Mouse (Mus musculus) lung, postnatal 25 days (tissue): ENCODE data around the gene Frmd5.
A peak's percentile ranks its signal among the peaks of the same experiment; 100 is the strongest.

ENCODE experiments used
- DNase-seq: peaks from one replicate; pipeline ENCODE4 v3.0.0; 2022; ENCODE audit warnings: low spot score

Frmd5 gene

DNA sequence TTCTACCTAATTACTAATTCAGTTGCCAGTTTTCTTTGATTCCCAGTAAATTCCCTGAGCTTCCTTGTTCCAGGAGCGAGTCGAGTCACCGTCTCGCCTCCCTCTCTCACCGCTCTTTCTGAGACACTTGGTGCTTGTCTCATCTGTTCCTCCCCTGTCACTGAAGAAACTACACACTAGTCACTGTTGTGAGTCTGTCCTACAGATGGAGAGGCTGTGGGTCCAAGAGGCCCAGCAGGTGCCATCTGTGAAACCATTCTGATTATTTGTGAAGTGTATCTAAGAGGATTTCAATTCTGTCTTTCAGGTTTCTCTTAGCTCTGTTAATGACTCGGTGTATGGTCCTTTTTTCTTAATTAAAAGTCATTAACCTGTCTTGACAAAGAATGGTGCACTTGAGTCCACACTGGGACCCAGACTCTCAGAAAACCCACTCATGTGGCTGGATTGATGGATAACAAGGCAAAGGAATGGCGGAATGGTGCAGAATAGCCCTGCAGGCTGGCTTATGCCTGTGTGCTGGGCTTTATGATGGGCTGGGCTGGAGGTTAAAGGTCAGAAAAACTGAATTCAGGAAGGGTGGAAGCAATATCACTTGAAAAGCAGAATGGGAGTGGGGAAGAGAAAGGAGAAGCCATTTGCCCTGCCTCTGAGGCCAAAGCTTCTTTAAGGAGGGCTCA, 186.2 kb downstream of the Frmd5 start:
- no peak for DNase-seq

GRCm38 (mm10) chr2:121615199-121615559, 191.7 kb downstream of the Frmd5 start:
- no peak for DNase-seq

- DNase-seq, result no peak
Observed at GRCm38 (mm10) chr2:121614483-121615198, 192.2 kb downstream of the Frmd5 start.

DNA sequence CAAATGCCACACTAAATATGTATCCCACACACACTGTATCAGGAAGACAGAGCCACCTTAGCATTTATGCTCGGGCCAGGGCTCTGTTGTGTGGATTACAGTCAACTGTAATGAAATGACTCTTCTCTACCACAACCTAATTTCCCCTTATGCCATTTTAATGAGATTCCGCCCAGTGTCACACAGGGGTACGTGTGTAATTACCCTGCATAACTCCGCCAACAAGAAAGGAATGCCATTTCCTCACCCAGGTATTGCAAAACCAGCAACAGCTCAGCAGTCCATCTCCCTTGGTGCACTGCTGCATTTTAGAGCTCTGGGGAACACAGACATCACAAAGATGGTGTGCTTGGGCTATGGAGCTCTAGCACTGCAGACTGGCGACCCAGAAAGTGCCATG, 194.8 kb downstream of the Frmd5 start:
- peak; percentile 14 for DNase-seq

GRCm38 (mm10) chr2:121610008-121610884, 196.6 kb downstream of the Frmd5 start:
- no peak for DNase-seq

GRCm38 (mm10) chr2:121609141-121609724, 197.7 kb downstream of the Frmd5 start:
- no peak for DNase-seq

- DNase-seq, result no peak
Observed at GRCm38 (mm10) chr2:121602397-121602796, 204.5 kb downstream of the Frmd5 start.

DNA sequence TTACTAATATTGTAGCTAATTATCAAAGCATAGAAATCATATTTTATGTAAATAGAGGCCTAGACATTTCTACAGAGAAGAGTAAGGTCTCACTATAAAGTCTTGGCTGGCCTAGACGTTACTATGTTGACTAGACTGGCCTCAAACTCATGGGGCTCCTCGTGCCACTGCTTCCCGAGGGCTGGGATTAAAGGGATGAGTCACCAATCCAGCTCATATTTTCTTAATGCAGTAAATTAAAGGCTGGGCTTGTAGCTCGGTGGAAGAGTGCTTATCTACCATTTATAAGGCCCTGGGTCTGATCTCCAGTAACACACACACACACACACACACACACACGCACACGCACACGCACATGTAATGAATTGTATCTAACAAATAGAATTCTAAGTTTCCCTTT, 205.3 kb downstream of the Frmd5 start:
- DNase-seq, result no peak

DNA sequence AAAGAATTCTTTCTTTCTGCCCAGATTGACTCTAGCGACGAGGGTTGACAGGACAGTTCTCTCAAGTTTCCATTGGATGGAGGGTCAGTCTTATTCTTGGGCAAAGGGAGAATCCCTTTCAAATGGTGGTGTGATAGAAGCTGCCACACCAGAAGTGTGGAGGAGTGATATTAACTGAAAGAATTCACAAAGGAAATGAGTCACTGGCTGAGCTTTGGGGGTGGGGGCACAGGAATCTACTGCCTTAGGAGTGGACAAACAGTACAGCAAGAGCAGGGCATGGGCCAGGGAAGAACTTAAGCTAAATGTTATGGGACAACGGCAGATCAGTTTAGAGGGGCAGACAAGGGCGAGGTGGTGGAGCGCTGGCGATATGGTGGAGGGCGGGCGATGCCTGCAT, 206.2 kb downstream of the Frmd5 start:
- no peak for DNase-seq

DNA sequence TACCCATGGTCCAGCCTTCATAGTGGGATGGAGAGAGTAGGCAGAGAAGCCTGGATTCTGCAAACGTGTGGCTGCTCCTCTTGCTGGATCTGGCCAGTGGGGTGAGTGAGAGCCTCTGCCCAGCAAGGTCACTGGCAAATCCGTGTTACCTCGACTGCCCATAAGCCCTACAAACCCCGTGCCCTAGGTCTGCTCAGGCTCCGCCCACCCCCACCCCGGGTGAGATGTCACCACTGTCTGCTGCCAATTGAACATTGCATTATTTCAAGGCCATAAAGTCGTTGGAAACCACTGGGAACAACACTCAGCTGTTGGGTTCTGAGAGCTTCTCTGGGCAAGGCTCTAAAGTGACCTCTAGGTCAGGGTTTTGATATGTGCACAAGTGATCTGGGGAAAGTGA, 208.6 kb downstream of the Frmd5 start:
- no peak for DNase-seq

DNA sequence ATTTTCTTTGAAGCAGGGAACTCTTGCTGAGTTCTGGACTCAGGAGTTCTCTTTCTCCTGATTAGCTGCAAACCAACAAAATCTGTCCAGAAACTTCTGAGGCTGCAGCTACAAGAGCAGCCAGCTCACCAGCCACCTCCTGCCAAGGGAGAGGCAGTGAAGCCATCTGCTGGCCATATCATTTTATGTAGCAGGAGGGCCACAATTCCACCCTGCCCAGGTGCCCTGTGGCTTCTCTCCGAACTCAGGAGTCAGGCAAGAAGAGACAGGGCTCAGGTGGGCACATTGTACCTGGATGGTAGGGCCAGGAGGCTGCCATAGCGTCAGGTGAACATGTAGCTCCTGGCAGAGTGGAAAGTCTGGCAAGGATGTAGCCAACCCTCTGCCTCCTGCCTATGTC, 210.3 kb downstream of the Frmd5 start:
- no peak for DNase-seq

- peak; percentile 43 for DNase-seq
Observed at GRCm38 (mm10) chr2:121594660-121595291, 212.1 kb downstream of the Frmd5 start.

DNA sequence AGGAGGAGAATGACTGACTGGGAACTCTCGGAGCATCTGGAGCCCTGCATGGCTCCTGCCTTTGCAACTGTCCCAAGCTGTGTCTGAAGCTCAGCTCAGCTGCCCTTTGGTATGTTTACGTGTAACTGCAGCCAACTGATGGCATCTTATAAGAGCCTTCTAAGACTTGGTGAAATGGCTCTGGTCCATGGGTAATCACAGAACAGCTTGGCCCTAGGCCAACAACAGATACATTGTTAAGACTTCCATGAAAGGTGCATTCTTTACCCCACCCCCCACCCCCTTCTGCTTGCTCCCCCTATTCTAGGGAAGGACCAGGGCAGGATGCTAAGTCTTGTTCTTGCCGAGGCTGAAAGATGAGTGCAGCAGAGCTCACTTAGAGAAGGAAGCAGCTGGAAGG, 212.8 kb downstream of the Frmd5 start:
- DNase-seq, result no peak

DNA sequence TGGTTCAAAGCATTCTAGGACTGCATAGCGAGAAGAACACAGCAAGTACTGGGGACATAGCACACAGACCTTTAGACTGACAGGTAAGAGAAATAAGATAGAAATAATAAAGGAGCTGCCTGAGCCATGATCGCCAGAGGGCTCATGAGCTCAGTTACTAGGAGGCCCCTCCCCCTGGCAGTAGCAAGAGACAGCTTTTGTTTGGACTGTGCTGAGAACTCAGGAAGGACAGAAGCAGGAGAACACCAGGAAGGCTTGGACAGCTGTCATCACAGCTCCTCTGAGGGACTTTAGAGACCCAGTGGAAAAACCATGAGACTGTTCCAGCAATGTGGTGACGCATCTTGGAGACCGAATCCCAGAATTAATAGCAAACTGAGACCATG, 218.6 kb downstream of the Frmd5 start:
- DNase-seq, result peak; percentile 29

DNA sequence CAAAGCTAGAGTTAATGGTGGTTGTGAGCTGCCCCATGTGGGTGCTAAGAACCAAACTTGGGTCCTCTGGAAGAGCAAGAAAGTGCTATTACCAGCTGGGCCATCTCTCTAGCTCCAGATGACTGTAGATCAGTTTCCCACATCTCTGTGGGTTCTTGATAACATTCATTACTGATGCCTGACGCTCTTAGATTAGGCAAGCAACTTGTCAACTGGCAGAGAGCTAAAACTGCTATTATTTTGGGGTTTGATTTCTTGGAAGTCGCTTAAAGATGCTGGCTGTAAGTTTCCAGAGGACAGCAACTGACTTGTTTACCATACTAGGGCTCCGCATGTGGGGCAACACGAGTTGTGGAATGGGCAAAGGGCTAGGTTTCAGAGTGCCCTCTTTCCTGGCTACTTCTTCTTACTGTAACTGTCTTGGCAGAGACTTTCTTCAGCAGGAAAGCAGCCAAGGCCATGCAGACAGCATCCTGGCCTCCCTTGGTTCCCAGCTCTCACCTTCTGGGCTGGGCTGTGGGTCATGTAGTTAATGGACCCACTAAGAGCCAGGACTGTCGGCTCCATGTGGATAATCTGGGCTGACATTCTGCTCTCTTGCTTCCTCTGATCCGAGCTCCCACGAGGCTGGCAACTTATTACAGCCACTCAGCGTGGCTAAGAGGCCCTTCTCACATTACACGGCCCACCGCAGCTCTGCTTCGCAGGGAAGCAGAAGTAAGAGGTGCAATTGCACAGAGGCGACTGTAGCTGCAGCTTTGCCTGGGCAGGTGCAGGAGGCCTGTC, 219.2 kb downstream of the Frmd5 start:
- DNase-seq, result no peak

DNA sequence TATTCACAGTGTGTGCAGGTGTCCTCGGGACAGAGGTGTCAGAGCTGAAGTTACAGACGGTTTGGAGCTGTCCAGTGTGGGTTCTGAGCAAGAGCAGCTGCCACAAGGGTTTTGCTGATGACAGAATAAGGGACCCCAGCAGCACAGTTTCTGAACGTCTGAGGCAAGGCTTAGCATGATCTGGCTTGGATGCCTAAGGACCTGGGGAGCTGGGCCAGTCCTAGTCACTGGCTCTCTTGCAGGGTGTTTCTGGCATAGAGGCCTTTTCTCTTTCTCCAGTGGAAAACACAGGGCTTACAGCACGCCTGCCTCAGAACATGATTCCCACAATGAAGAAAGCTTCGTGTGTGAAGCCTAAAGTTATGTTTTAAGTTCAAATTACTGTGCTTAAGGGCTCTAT, 222.2 kb downstream of the Frmd5 start:
- no peak for DNase-seq

GRCm38 (mm10) chr2:121583468-121584116, 223.3 kb downstream of the Frmd5 start:
- peak; percentile 31 for DNase-seq

DNA sequence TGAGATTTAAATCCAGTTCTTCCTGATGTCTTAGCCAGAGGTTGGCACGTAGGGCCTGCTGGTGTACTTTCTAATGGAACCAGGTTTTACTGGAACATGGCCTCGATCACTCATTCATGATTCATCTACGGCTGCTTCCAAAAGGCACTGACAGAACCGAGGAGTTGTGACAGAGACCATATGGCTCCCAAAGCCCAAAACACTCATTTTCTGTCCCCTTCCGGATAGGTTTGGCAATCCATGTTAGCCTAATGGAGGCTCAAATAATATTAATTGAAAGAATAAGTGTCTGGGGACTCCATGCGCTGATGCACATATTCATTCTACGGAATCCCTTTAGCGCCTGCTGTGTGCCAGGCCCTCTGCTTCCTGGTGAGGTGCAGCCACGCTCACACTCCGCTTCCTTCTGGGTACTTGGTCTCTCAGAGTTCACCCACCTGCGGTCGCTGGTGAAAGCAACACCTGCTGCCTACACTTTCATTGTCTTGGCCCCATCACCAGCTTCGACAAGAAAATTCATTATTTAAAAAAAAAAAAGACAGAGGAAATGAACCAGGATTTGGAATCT, 224.0 kb downstream of the Frmd5 start:
- DNase-seq, result no peak

DNA sequence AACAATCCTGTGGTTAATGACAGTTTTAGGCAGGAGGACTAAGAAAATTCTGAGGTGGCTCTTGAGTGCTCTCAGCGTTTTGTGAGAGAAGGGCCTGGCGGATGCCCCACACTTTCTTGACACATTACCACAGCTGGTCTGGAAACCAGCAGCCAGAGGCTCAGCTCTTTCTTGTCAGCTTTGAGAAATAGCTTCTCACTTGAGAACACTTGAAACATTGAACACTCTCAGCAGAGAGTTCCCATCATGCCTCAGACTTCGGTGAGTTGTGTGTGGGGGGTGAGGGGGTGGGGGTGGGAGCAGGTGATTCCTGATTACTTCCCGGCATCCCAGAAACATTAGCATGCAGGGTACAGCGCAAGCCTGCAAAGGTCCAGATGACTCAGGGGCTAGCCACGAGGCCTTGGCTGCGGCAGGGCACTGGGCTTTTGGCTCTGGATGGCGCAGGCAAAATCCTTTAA, 231.1 kb downstream of the Frmd5 start:
- DNase-seq, result peak; percentile 44

DNA sequence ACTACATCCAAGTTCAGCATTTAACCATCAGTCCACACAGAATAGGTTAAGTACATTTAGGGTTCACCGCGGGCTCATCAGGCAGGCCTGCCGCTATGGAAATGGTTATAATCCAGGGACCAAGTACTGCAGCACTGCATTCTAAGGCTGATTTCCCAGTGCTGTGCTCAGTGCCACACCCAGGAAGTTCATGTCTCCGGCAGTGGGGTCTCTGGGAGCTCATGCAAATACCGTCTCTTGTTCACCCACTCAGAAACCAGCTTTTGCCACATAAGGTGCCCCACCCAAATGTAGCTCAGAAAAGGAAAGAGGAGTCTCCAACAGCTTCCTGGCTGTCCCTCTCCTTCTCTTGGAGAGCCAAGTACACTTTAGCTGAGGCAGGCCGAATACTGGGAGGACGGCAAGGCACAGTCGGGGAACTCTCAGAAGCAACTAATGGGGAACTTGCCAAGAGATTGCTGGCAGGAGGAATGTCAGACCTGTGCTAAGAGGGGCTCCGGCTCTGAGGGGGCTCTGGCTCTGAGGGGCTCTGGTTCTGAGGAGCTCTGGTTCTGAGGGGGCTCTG, 232.7 kb downstream of the Frmd5 start:
- DNase-seq, result no peak
